Comparison of ENCODE assay signal across 24 mouse cellular contexts in the genomic region with DNA sequence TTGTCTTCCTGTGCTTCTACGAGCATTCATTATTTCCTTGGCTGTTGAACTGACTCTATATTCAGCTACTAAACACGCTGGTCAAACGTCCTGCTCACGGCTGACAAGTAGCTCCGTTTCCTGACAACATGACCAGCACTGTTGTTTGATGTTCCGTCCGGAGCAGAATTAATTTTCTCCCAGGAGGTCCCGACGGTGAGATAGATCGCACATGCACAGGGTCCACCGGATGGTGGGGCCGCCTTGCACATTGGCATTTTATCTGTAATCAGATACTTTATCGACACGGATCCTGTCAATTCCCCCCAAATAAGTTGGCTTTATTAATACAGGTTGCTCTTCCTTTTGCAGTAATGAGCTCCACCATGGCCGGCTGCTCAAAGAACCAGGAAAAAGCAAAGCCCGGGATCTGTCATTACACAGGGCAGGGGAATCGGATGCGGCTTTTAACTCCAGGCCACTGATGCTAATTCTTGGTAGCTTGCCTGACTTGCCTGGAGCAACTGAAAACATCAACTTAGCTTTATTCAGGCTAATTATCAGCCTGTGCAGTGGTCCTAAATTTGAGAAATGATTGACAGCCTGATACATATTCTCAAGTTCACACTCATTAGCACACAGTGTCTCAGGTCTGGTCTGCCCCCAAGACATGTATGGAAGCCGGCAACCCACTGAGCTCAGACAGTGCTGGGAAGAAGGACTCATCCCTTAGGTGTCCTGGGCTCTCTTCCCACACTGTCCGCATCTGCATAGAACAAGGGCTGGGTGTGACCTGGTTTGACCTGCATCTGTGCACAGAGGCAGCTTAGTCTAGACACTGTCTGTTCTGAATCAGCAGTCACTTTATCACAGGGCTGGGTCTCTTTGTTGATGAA. TPM values are rescaled to one million over a fixed set of nuclear protein-coding genes. Genes with fewer than 3 reads are reported as not detected.
DNase-seq lines count a peak whose midpoint lies in the region; ATAC-seq and TF ChIP-seq lines count a peak whose summit lies in the region.
"Had no signal": no experiment of that assay in that cellular context is flagged by ENCODE, and none has a peak within 500 bp of the region (broad histone marks: within the 10 kb centered on the region; RNA-seq: fewer than 3 reads in every experiment).

No protein-coding gene starts in this region.

- ATAC-seq in hindbrain, embryonic 12.5 days (ENCODE audit: low FRiP score) = peak; percentile 62
- ATAC-seq in midbrain, embryonic 12.5 days (ENCODE audit: low FRiP score, low read depth) = peak; percentile 73
- ATAC-seq in midbrain, postnatal 0 days (ENCODE audit: low FRiP score) = no peak
- peak; percentile 61 for ATAC-seq in midbrain, embryonic 16.5 days
- ATAC-seq in megakaryocyte, adult 5-6 weeks (ENCODE audit: poor library complexity, severe bottlenecking) = no peak
- ATAC-seq: activated CD4-positive, CD25-positive, alpha-beta regulatory T cell, adult 4 months; intestine, postnatal 0 days; Patski had no signal

- H3K27me3 ChIP-seq in hindbrain, embryonic 12.5 days = peaks cover 7% of the 10 kb centered on the region; the same call in 1 of the 2 replicates
- peaks cover 23% of the 10 kb centered on the region for H3K27me3 ChIP-seq in hindbrain, embryonic 10.5 days (ENCODE audit: insufficient read depth, poor library complexity, severe bottlenecking)
- no peaks in the 10 kb centered on the region for H3K27me3 ChIP-seq in midbrain, embryonic 12.5 days
- no peaks in the 10 kb centered on the region for H3K27me3 ChIP-seq in midbrain, postnatal 0 days (ENCODE audit: insufficient read depth, low read length)
- no peaks in the 10 kb centered on the region for H3K27me3 ChIP-seq in midbrain, embryonic 16.5 days (ENCODE audit: control insufficient read depth, insufficient read depth, low read depth, low read length)
- H3K27me3 ChIP-seq: liver, embryonic 13.5 days; neural tube, embryonic 12.5 days had no signal

- H3K4me1 ChIP-seq in hindbrain, embryonic 12.5 days = peaks cover 23% of the 10 kb centered on the region
- H3K4me1 ChIP-seq in hindbrain, embryonic 10.5 days (replicated peaks) = peaks cover 37% of the 10 kb centered on the region
- peaks cover 12% of the 10 kb centered on the region; the same call in 1 of the 2 replicates for H3K4me1 ChIP-seq in midbrain, embryonic 12.5 days
- peaks cover 3% of the 10 kb centered on the region; the same call in 1 of the 2 replicates for H3K4me1 ChIP-seq in midbrain, postnatal 0 days (ENCODE audit: insufficient read depth, low read length)
- H3K4me1 ChIP-seq in midbrain, embryonic 16.5 days (ENCODE audit: control insufficient read depth, insufficient read depth, low read length) = peaks cover 23% of the 10 kb centered on the region
- H3K4me1 ChIP-seq: embryonic facial prominence, embryonic 15.5 days; liver, embryonic 13.5 days; lung, embryonic 15.5 days had no signal

- H3K9me3 ChIP-seq in hindbrain, embryonic 12.5 days (replicated peaks) = no peaks in the 10 kb centered on the region
- H3K9me3 ChIP-seq in hindbrain, embryonic 10.5 days = no peaks in the 10 kb centered on the region
- no peaks in the 10 kb centered on the region for H3K9me3 ChIP-seq in midbrain, embryonic 12.5 days
- H3K9me3 ChIP-seq in midbrain, postnatal 0 days (ENCODE audit: low read length) = no peaks in the 10 kb centered on the region
- no peaks in the 10 kb centered on the region for H3K9me3 ChIP-seq in midbrain, embryonic 16.5 days (replicated peaks; ENCODE audit: control insufficient read depth, low read length, poor library complexity, severe bottlenecking)
- H3K9me3 ChIP-seq: embryonic facial prominence, embryonic 15.5 days; heart, embryonic 12.5 days; limb, embryonic 13.5 days; liver, embryonic 13.5 days; lung, embryonic 15.5 days; neural tube, embryonic 12.5 days had no signal

- no peak for DNase-seq in hindbrain, embryonic 10.5 days (ENCODE audit: low spot score)
- DNase-seq in midbrain, postnatal 0 days (ENCODE audit: low spot score) = no peak
- DNase-seq in embryo, embryonic 11 days = peak; percentile 20
- DNase-seq: adrenal gland, postnatal 14 days; cerebellum, adult 11-12 months; cerebellum, postnatal 36 days; gastrocnemius, adult 2 months; heart, postnatal 36 days; liver, embryonic 13.5 days; right cerebral cortex, postnatal 14 days; thymus, postnatal 36 days had no signal

- peak overlapping the region; percentile 24; the same call in 1 of the 2 replicates for H3K4me2 ChIP-seq in hindbrain, embryonic 12.5 days (replicated peaks)
- peak overlapping the region; percentile 15; the same call in 1 of the 2 replicates for H3K4me2 ChIP-seq in midbrain, embryonic 12.5 days (replicated peaks)
- H3K4me2 ChIP-seq in midbrain, postnatal 0 days (ENCODE audit: low read depth, low read length, poor library complexity, severe bottlenecking) = no peak overlapping the region
- H3K4me2 ChIP-seq in midbrain, embryonic 16.5 days (ENCODE audit: low read length) = peak overlapping the region; percentile 13; the same call in 1 of the 2 replicates
- H3K4me2 ChIP-seq: embryonic facial prominence, embryonic 15.5 days; heart, embryonic 12.5 days; limb, embryonic 13.5 days; liver, embryonic 13.5 days; lung, embryonic 15.5 days; neural tube, embryonic 12.5 days had no signal

- WGBS in hindbrain, embryonic 12.5 days = 39% methylated on average over 20 of the region's 20 CpGs
- WGBS in hindbrain, embryonic 10.5 days = 59% methylated on average over 20 of the region's 20 CpGs
- 49% methylated on average over 20 of the region's 20 CpGs for WGBS in midbrain, embryonic 12.5 days
- WGBS in midbrain, postnatal 0 days = 34% methylated on average over 20 of the region's 20 CpGs
- 32% methylated on average over 20 of the region's 20 CpGs for WGBS in midbrain, embryonic 16.5 days

- H3K27ac ChIP-seq in hindbrain, embryonic 12.5 days = 0 out of 2 replicates have a peak overlapping the region, but pooled peaks have one; percentile 44
- H3K27ac ChIP-seq in hindbrain, embryonic 10.5 days = no peak overlapping the region
- peak overlapping the region; percentile 58; the same call in 1 of the 2 replicates for H3K27ac ChIP-seq in midbrain, embryonic 12.5 days (replicated peaks)
- no peak overlapping the region for H3K27ac ChIP-seq in midbrain, postnatal 0 days (ENCODE audit: low read depth, low read length)
- H3K27ac ChIP-seq in midbrain, embryonic 16.5 days (ENCODE audit: low read length) = no peak overlapping the region
- H3K27ac ChIP-seq: embryonic facial prominence, embryonic 15.5 days; gastrocnemius, adult 2 months; kidney, postnatal 0 days; limb, embryonic 13.5 days; liver, embryonic 13.5 days; lung, embryonic 15.5 days; neural tube, embryonic 12.5 days had no signal

- H3K4me3 ChIP-seq in hindbrain, embryonic 12.5 days = no peak overlapping the region
- H3K4me3 ChIP-seq in hindbrain, embryonic 10.5 days = no peak overlapping the region
- no peak overlapping the region for H3K4me3 ChIP-seq in midbrain, embryonic 12.5 days
- H3K4me3 ChIP-seq in midbrain, postnatal 0 days (ENCODE audit: low read depth, low read length) = no peak overlapping the region
- H3K4me3 ChIP-seq in midbrain, embryonic 16.5 days (ENCODE audit: low read depth, low read length) = no peak overlapping the region
- H3K4me3 ChIP-seq: embryonic facial prominence, embryonic 15.5 days; gastrocnemius, adult 2 months; heart, embryonic 12.5 days; limb, embryonic 13.5 days; liver, embryonic 13.5 days; lung, embryonic 15.5 days; neural tube, embryonic 12.5 days had no signal

- H3K9ac ChIP-seq in hindbrain, embryonic 12.5 days = no peak overlapping the region
- H3K9ac ChIP-seq in midbrain, embryonic 12.5 days (replicated peaks) = no peak overlapping the region
- no peak overlapping the region for H3K9ac ChIP-seq in midbrain, postnatal 0 days (replicated peaks; ENCODE audit: low read length, poor library complexity, severe bottlenecking)
- no peak overlapping the region for H3K9ac ChIP-seq in midbrain, embryonic 16.5 days (ENCODE audit: low read depth, low read length)
- H3K9ac ChIP-seq: embryonic facial prominence, embryonic 15.5 days; heart, embryonic 12.5 days; limb, embryonic 13.5 days; liver, embryonic 13.5 days; lung, embryonic 15.5 days; neural tube, embryonic 12.5 days had no signal

- TF ChIP-seq CTCF in midbrain, postnatal 0 days (IDR thresholded peaks at IDR 0.05) = no peak

- no peaks in the 10 kb centered on the region for H3K36me3 ChIP-seq in hindbrain, embryonic 12.5 days
- no peaks in the 10 kb centered on the region for H3K36me3 ChIP-seq in hindbrain, embryonic 10.5 days
- H3K36me3 ChIP-seq in midbrain, embryonic 12.5 days = no peaks in the 10 kb centered on the region
- H3K36me3 ChIP-seq in midbrain, postnatal 0 days (ENCODE audit: insufficient read depth, low read length) = no peaks in the 10 kb centered on the region
- H3K36me3 ChIP-seq in midbrain, embryonic 16.5 days (ENCODE audit: control insufficient read depth, insufficient read depth, low read length) = no peaks in the 10 kb centered on the region
- H3K36me3 ChIP-seq: embryonic facial prominence, embryonic 15.5 days; heart, embryonic 12.5 days; limb, embryonic 13.5 days; liver, embryonic 13.5 days; lung, embryonic 15.5 days; neural tube, embryonic 12.5 days had no signal

RNA-seq across cellular contexts. Expression of gene Erich3, which starts 14.0 kb away (rescaled TPM):
- 1.3 and 1.5 TPM in 2 replicates for polyA plus RNA-seq in hindbrain, embryonic 12.5 days (2016; fragmentation: Nextera tagmentation; extraction: Ambion mirVana)
- 0.27 and 0.69 TPM in 2 replicates for polyA plus RNA-seq in hindbrain, embryonic 10.5 days (2016; fragmentation: Nextera tagmentation; extraction: Ambion mirVana)
- polyA plus RNA-seq in midbrain, embryonic 12.5 days (2016; fragmentation: Nextera tagmentation; extraction: Ambion mirVana) = 0.77 and 1.7 TPM in 2 replicates
- 2.5 and 4.7 TPM in 2 replicates for total RNA-seq in midbrain, postnatal 0 days (2014; rRNA removed)
- 3.3 and 3.8 TPM in 2 replicates for polyA plus RNA-seq in midbrain, postnatal 0 days (2015; fragmentation: Nextera tagmentation; extraction: Ambion mirVana)
- 2.8 and 3.3 TPM in 2 replicates for polyA plus RNA-seq in midbrain, embryonic 16.5 days (2015; fragmentation: Nextera tagmentation; extraction: Ambion mirVana)
- total RNA-seq in megakaryocyte, adult 5-6 weeks (2015) = not detected in 2 replicates
- 0.04 TPM in 1 of 2 replicates, not detected in the other for total RNA-seq in megakaryocyte, adult 5-6 weeks (2017)
- polyA plus RNA-seq: activated CD4-positive, CD25-positive, alpha-beta regulatory T cell, adult 4 months; kidney, postnatal 0 days; liver, embryonic 13.5 days had no signal

RNA-seq across cellular contexts. Expression of gene Tyw3, which starts 52.7 kb away (rescaled TPM):
- polyA plus RNA-seq in hindbrain, embryonic 12.5 days (2016; fragmentation: Nextera tagmentation; extraction: Ambion mirVana) = 11.7 and 12.7 TPM in 2 replicates
- 19.2 and 20.2 TPM in 2 replicates for polyA plus RNA-seq in hindbrain, embryonic 10.5 days (2016; fragmentation: Nextera tagmentation; extraction: Ambion mirVana)
- 15.3 and 17.1 TPM in 2 replicates for polyA plus RNA-seq in midbrain, embryonic 12.5 days (2016; fragmentation: Nextera tagmentation; extraction: Ambion mirVana)
- 6.3 and 10.2 TPM in 2 replicates for total RNA-seq in midbrain, postnatal 0 days (2014; rRNA removed)
- 9.9 and 10.7 TPM in 2 replicates for polyA plus RNA-seq in midbrain, postnatal 0 days (2015; fragmentation: Nextera tagmentation; extraction: Ambion mirVana)
- 12.1 and 13.4 TPM in 2 replicates for polyA plus RNA-seq in midbrain, embryonic 16.5 days (2015; fragmentation: Nextera tagmentation; extraction: Ambion mirVana)
- 1.6 and 2.2 TPM in 2 replicates for total RNA-seq in megakaryocyte, adult 5-6 weeks (2015)
- 1.9 and 2.7 TPM in 2 replicates for total RNA-seq in megakaryocyte, adult 5-6 weeks (2017)

RNA-seq across cellular contexts. Expression of gene Cryz, which starts 53.1 kb away (rescaled TPM):
- 16.6 and 18.5 TPM in 2 replicates for polyA plus RNA-seq in hindbrain, embryonic 12.5 days (2016; fragmentation: Nextera tagmentation; extraction: Ambion mirVana)
- polyA plus RNA-seq in hindbrain, embryonic 10.5 days (2016; fragmentation: Nextera tagmentation; extraction: Ambion mirVana) = 14.9 and 20.9 TPM in 2 replicates
- 15.1 and 17.4 TPM in 2 replicates for polyA plus RNA-seq in midbrain, embryonic 12.5 days (2016; fragmentation: Nextera tagmentation; extraction: Ambion mirVana)
- total RNA-seq in midbrain, postnatal 0 days (2014; rRNA removed) = 12.0 and 12.6 TPM in 2 replicates
- 12.3 and 13.9 TPM in 2 replicates for polyA plus RNA-seq in midbrain, postnatal 0 days (2015; fragmentation: Nextera tagmentation; extraction: Ambion mirVana)
- 10.6 and 12.9 TPM in 2 replicates for polyA plus RNA-seq in midbrain, embryonic 16.5 days (2015; fragmentation: Nextera tagmentation; extraction: Ambion mirVana)
- total RNA-seq in megakaryocyte, adult 5-6 weeks (2015) = 0.93 and 1.0 TPM in 2 replicates
- total RNA-seq in megakaryocyte, adult 5-6 weeks (2017) = 1.3 and 3.7 TPM in 2 replicates

Comparison
In these comparisons a context has a peak if more than half of its experiments do, and no peak if none do; other contexts are left out.
1. ATAC-seq: peak in hindbrain, embryonic 12.5 days (single experiment), midbrain, embryonic 12.5 days (single experiment) and midbrain, embryonic 16.5 days (single experiment); none in midbrain, postnatal 0 days (single experiment) and megakaryocyte, adult 5-6 weeks (single experiment).
2. H3K27ac ChIP-seq: peak in hindbrain, embryonic 12.5 days (single experiment) and midbrain, embryonic 12.5 days (single experiment); none in hindbrain, embryonic 10.5 days (single experiment), midbrain, postnatal 0 days (single experiment) and midbrain, embryonic 16.5 days (single experiment).